In genomic region chr10:80673690-80674089, GRCm38 (mm10) we compare ENCODE assay signal across 8 mouse cellular contexts. TPM values are rescaled to one million over a fixed set of nuclear protein-coding genes. Genes with fewer than 3 reads are reported as not detected.
DNase-seq lines count a peak whose midpoint lies in the region; ATAC-seq and TF ChIP-seq lines count a peak whose summit lies in the region.

No protein-coding gene starts in this region.

- DNase-seq in gastrocnemius, adult 2 months = no peak
- no peak for DNase-seq in gastrocnemius, adult 18-20 months (ENCODE audit: low spot score)
- DNase-seq in thymus, adult 2 months = no peak
- DNase-seq in thymus, adult 18-20 months = no peak
- DNase-seq in liver, embryonic 13.5 days = no peak
- DNase-seq in right cerebral cortex, postnatal 4 days = no peak
- DNase-seq in gastrocnemius, postnatal 25 days = no peak
- no peak for DNase-seq in kidney, postnatal 36 days

- intact Hi-C loops in gastrocnemius, adult 2 months (cut with DNase I) = no loop called here

- no peaks in the 10 kb centered on the region for H3K9me3 ChIP-seq in liver, embryonic 13.5 days (replicated peaks)

- peaks cover 37% of the 10 kb centered on the region for H3K36me3 ChIP-seq in thymus, adult 2 months (ENCODE audit: control insufficient read depth, insufficient read depth, low read length)
- H3K36me3 ChIP-seq in liver, embryonic 13.5 days = peaks cover 57% of the 10 kb centered on the region

- peak overlapping the region; percentile 98 for H3K4me3 ChIP-seq in gastrocnemius, adult 2 months
- H3K4me3 ChIP-seq in thymus, adult 2 months (ENCODE audit: control insufficient read depth, insufficient read depth, low read length) = peak overlapping the region; percentile 98
- peak overlapping the region; percentile 94 for H3K4me3 ChIP-seq in liver, embryonic 13.5 days (replicated peaks)

- peaks cover 60% of the 10 kb centered on the region for H3K4me1 ChIP-seq in thymus, adult 2 months (replicated peaks; ENCODE audit: control insufficient read depth, insufficient read depth, low read length)
- peaks cover 69% of the 10 kb centered on the region for H3K4me1 ChIP-seq in liver, embryonic 13.5 days (replicated peaks)

- peak overlapping the region; percentile 99 for H3K9ac ChIP-seq in liver, embryonic 13.5 days

- H3K27ac ChIP-seq in gastrocnemius, adult 2 months = peak overlapping the region; percentile 99
- no peak overlapping the region for H3K27ac ChIP-seq in thymus, adult 2 months (ENCODE audit: control insufficient read depth, insufficient read depth, low read length)
- peak overlapping the region; percentile 100 for H3K27ac ChIP-seq in liver, embryonic 13.5 days

- 60% methylated on average over 3 of the region's 3 CpGs for WGBS in thymus, adult 2 months
- WGBS in liver, embryonic 13.5 days (ENCODE audit: insufficient replicate concordance) = 72% methylated on average over 3 of the region's 3 CpGs

- TF ChIP-seq POLR2A in thymus, adult 2 months (IDR thresholded peaks at IDR 0.05; ENCODE audit: control insufficient read depth, extremely low read depth, insufficient read depth, low read length, poor library complexity) = no peak

- ATAC-seq in liver, embryonic 13.5 days (ENCODE audit: low read depth) = no peak

- TF ChIP-seq CTCF in gastrocnemius, adult 2 months (IDR thresholded peaks at IDR 0.05) = no peak
- TF ChIP-seq CTCF in thymus, adult 2 months (IDR thresholded peaks at IDR 0.05; ENCODE audit: borderline replicate concordance, control insufficient read depth, extremely low read depth, insufficient read depth, low read length, poor library complexity) = no peak

- no peaks in the 10 kb centered on the region for H3K27me3 ChIP-seq in thymus, adult 2 months (ENCODE audit: control insufficient read depth, insufficient read depth, low read length)
- H3K27me3 ChIP-seq in liver, embryonic 13.5 days = no peaks in the 10 kb centered on the region

- H3K4me2 ChIP-seq in liver, embryonic 13.5 days = peak overlapping the region; percentile 98

RNA-seq across cellular contexts. Expression of gene Mknk2, which starts 4.2 kb away (rescaled TPM):
- 100 to 1,000 TPM; 253 TPM for total RNA-seq in gastrocnemius, adult 2 months (2021)
- total RNA-seq in gastrocnemius, adult 18-20 months (2021) = 100 to 1,000 TPM; 244 to 292 TPM
- 606 and 621 TPM in 2 replicates for polyA plus RNA-seq in thymus, adult 2 months (2012; rRNA removed)
- 71.4 and 73.8 TPM in 2 replicates for polyA plus RNA-seq in liver, embryonic 13.5 days (2015; fragmentation: Nextera tagmentation; extraction: Ambion mirVana)
- 100 to 1,000 TPM; 243 to 270 TPM for total RNA-seq in gastrocnemius, postnatal 25 days (2021)

RNA-seq across cellular contexts. Expression of gene Btbd2, which starts 16.8 kb away (rescaled TPM):
- total RNA-seq in gastrocnemius, adult 2 months (2021) = 10 to 100 TPM; 34.7 to 40.0 TPM
- 10 to 100 TPM; 38.5 to 40.0 TPM for total RNA-seq in gastrocnemius, adult 18-20 months (2021)
- 94.7 and 103 TPM in 2 replicates for polyA plus RNA-seq in thymus, adult 2 months (2012; rRNA removed)
- polyA plus RNA-seq in liver, embryonic 13.5 days (2015; fragmentation: Nextera tagmentation; extraction: Ambion mirVana) = 11.5 and 12.7 TPM in 2 replicates
- total RNA-seq in gastrocnemius, postnatal 25 days (2021) = 10 to 100 TPM; 30.5 to 31.4 TPM

RNA-seq across cellular contexts. Expression of gene Mob3a, which starts 28.1 kb away (rescaled TPM):
- 1 to 10 TPM; 4.9 to 5.5 TPM for total RNA-seq in gastrocnemius, adult 2 months (2021)
- 1 to 10 TPM; 2.3 to 4.1 TPM for total RNA-seq in gastrocnemius, adult 18-20 months (2021)
- polyA plus RNA-seq in thymus, adult 2 months (2012; rRNA removed) = 252 and 261 TPM in 2 replicates
- polyA plus RNA-seq in liver, embryonic 13.5 days (2015; fragmentation: Nextera tagmentation; extraction: Ambion mirVana) = 31.6 and 38.5 TPM in 2 replicates
- 1 to 10 TPM; 5.7 to 6.8 TPM for total RNA-seq in gastrocnemius, postnatal 25 days (2021)

RNA-seq across cellular contexts. Expression of gene Izumo4, which starts 28.3 kb away (rescaled TPM):
- total RNA-seq in gastrocnemius, adult 2 months (2021) = 1 to 10 TPM; 2.6 to 3.0 TPM
- total RNA-seq in gastrocnemius, adult 18-20 months (2021) = 1 to 10 TPM in 1 of 2 experiments, under 1 TPM in 1; 0.91 to 1.9 TPM
- 56.4 and 66.9 TPM in 2 replicates for polyA plus RNA-seq in thymus, adult 2 months (2012; rRNA removed)
- polyA plus RNA-seq in liver, embryonic 13.5 days (2015; fragmentation: Nextera tagmentation; extraction: Ambion mirVana) = 6.1 and 7.5 TPM in 2 replicates
- total RNA-seq in gastrocnemius, postnatal 25 days (2021) = 1 to 10 TPM; 2.4 to 3.8 TPM

RNA-seq across cellular contexts. Expression of gene Csnk1g2, which starts 51.1 kb away (rescaled TPM):
- 100 to 1,000 TPM; 101 to 105 TPM for total RNA-seq in gastrocnemius, adult 2 months (2021)
- total RNA-seq in gastrocnemius, adult 18-20 months (2021) = 100 to 1,000 TPM in 1 of 2 experiments, 10 to 100 TPM in 1; 97.2 to 128 TPM
- polyA plus RNA-seq in thymus, adult 2 months (2012; rRNA removed) = 492 and 499 TPM in 2 replicates
- 46.0 and 51.1 TPM in 2 replicates for polyA plus RNA-seq in liver, embryonic 13.5 days (2015; fragmentation: Nextera tagmentation; extraction: Ambion mirVana)
- total RNA-seq in gastrocnemius, postnatal 25 days (2021) = 10 to 100 TPM; 85.8 to 99.9 TPM
